Mouse (Mus musculus): Measurements from ENCODE around the gene Rhof. TPM values are rescaled to one million over a fixed set of nuclear protein-coding genes. Genes with fewer than 3 reads are reported as not detected.

Gene Rhof
- polyA plus RNA-seq, 1 experiment from 2014 or later, result 7.1 TPM

DNA sequence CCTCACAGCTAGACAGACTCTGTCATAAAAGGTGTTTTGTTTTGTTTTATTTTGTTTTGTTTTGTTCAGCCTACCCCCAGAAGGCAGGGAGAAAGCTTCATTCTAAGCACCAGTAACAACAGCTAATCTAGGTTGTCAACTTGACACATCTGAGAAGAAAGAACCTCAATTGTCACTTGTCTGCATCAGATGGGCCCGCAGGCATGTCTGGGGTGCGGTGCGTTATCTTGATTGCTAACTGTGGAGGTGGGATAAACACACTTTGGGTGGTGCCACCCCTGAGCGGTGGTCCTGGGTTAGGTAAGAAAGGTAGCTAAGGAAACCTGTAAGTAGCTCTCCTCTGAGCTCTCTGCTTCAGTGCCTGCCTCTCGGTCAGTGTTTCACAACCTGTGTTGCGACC is 5.5 kb downstream of the Rhof start:
- no peak overlapping the region for H3K9ac ChIP-seq (replicated peaks; ENCODE audit: low read length)
- no peaks in the 10 kb centered on the region for H3K27me3 ChIP-seq (ENCODE audit: control insufficient read depth, insufficient read depth, low read length)
- ATAC-seq (ENCODE audit: low FRiP score, low TSS enrichment) (no peak), DNase-seq (no peak)
- no peak overlapping the region for H3K4me3 ChIP-seq (replicated peaks; ENCODE audit: low read depth, low read length)
- peaks cover 5% of the 10 kb centered on the region for H3K4me1 ChIP-seq (ENCODE audit: control insufficient read depth, insufficient read depth, low read length)
- peaks cover 67% of the 10 kb centered on the region for H3K36me3 ChIP-seq (ENCODE audit: control insufficient read depth, insufficient read depth, low read length)
- no peak overlapping the region for H3K27ac ChIP-seq (replicated peaks; ENCODE audit: low read depth, low read length)
- 85% methylated on average over 6 of the region's 6 CpGs for WGBS
- H3K9me3 ChIP-seq (ENCODE audit: control insufficient read depth, low read length), result no peaks in the 10 kb centered on the region
- H3K4me2 ChIP-seq (ENCODE audit: low read length), result no peak overlapping the region

DNA sequence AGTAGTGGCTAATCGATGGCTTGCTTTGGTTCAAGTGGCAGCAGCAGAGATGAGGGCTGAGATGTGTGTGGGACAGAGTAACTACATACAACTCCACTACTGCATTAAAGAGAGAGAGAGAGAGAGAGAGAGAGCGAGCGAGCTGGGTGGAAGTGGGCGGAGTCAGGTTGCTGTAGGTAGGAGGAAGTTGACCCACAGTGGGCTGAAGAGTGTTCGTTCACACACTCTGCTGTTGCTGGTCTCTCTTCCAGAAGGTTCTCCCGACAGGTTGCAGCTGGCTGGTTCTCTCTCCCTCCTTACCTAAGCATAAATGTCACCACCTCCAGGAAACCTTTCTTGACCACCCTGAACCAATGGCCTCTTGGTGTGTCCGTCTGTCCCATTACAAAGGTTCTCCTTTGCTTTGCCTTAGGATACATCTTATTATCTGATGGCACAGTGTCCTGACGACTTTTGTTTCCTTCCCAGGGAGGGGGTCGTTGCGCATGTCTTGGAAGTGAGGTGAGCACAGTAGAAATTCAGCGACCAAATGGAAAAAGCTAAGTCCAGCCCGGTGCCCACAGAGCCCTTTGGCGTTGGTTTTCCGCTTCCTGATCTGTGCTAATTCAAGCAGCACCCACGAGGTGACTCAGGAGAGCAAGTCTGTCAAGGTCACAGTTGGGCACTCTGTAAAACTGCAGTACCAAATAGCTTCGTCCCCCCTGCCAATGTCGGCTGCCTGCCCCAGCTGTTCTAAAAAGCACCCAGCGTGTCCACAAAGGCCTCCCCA is 6.7 kb downstream of the Rhof start:
- 86% methylated on average over 18 of the region's 18 CpGs for WGBS
- no peak overlapping the region for H3K4me3 ChIP-seq (replicated peaks; ENCODE audit: low read depth, low read length)
- DNase-seq, result no peak
- H3K27me3 ChIP-seq (ENCODE audit: control insufficient read depth, insufficient read depth, low read length), result no peaks in the 10 kb centered on the region
- H3K27ac ChIP-seq (replicated peaks; ENCODE audit: low read depth, low read length), result no peak overlapping the region
- no peak for ATAC-seq (ENCODE audit: low FRiP score, low TSS enrichment)
- H3K9me3 ChIP-seq (ENCODE audit: control insufficient read depth, low read length), result no peaks in the 10 kb centered on the region
- no peak overlapping the region for H3K4me2 ChIP-seq (ENCODE audit: low read length)
- peaks cover 56% of the 10 kb centered on the region for H3K36me3 ChIP-seq (ENCODE audit: control insufficient read depth, insufficient read depth, low read length)
- no peak overlapping the region for H3K9ac ChIP-seq (replicated peaks; ENCODE audit: low read length)
- H3K4me1 ChIP-seq (ENCODE audit: control insufficient read depth, insufficient read depth, low read length), result 0 out of 2 replicates have a peak, but pooled peaks cover 2% of the 10 kb centered on the region

DNA sequence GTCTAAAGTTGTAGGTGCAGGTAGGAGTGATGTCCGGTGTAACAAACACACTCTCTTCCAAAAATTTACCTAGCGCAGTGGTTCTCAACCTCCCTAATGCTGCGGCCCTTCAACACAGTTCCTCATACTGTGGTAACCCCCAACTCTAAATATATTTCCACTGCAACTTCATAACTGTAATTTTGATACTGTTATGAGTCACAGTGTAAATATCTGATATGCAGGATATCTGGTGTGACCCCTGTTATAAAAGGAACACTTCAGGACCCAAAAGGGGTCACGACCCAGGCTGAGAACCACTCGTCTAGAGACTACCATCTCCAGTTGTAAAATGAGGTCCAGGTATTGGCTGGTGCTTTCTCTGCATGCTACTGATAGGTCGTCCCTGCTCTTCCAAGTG is 7.4 kb downstream of the Rhof start:
- Histone ChIP-seq H3K27me3 (ENCODE audit: control insufficient read depth, insufficient read depth, low read length) (no peaks in the 10 kb centered on the region), H3K4me2 (ENCODE audit: low read length) (no peak overlapping the region), H3K36me3 (ENCODE audit: control insufficient read depth, insufficient read depth, low read length) (peaks cover 48% of the 10 kb centered on the region), H3K4me1 (ENCODE audit: control insufficient read depth, insufficient read depth, low read length) (0 out of 2 replicates have a peak, but pooled peaks cover 3% of the 10 kb centered on the region), H3K27ac (replicated peaks; ENCODE audit: low read depth, low read length) (no peak overlapping the region), H3K9ac (replicated peaks; ENCODE audit: low read length) (no peak overlapping the region), H3K4me3 (replicated peaks; ENCODE audit: low read depth, low read length) (no peak overlapping the region), H3K9me3 (ENCODE audit: control insufficient read depth, low read length) (no peaks in the 10 kb centered on the region)
- WGBS, result 89% methylated on average over 6 of the region's 6 CpGs
- ATAC-seq (ENCODE audit: low FRiP score, low TSS enrichment), result no peak
- no peak for DNase-seq

DNA sequence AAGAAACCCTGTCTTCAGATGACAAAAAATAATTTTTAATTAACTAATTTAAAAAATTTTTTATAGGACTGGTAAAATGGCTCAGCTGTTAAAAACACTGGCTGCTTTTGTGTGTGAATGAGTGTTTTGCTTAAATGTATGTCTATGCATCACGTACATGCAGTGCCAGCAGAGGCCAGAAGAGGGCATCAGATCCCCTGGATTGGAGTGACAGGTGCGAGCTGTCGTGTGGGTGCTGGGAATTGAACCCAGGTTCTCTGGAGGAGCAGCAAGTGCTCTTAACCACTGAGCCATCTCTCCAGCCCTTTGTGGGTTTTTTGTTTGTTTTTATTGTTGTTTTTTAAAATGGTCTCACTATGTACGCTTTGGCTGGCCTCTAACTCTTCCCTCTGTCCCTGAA is 10.3 kb downstream of the Rhof start:
- DNase-seq (no peak), ATAC-seq (ENCODE audit: low FRiP score, low TSS enrichment) (no peak)
- Histone ChIP-seq H3K9me3 (ENCODE audit: control insufficient read depth, low read length) (no peaks in the 10 kb centered on the region), H3K4me2 (ENCODE audit: low read length) (no peak overlapping the region), H3K27ac (replicated peaks; ENCODE audit: low read depth, low read length) (no peak overlapping the region), H3K4me1 (ENCODE audit: control insufficient read depth, insufficient read depth, low read length) (0 out of 2 replicates have a peak, but pooled peaks cover 3% of the 10 kb centered on the region), H3K36me3 (ENCODE audit: control insufficient read depth, insufficient read depth, low read length) (peaks cover 28% of the 10 kb centered on the region), H3K9ac (replicated peaks; ENCODE audit: low read length) (no peak overlapping the region), H3K27me3 (ENCODE audit: control insufficient read depth, insufficient read depth, low read length) (no peaks in the 10 kb centered on the region), H3K4me3 (replicated peaks; ENCODE audit: low read depth, low read length) (no peak overlapping the region)
- 86% methylated on average over 4 of the region's 4 CpGs for WGBS

- H3K27me3 ChIP-seq (ENCODE audit: control insufficient read depth, insufficient read depth, low read length), result no peaks in the 10 kb centered on the region
- 59% methylated on average over 7 of the region's 7 CpGs for WGBS
- no peaks in the 10 kb centered on the region for H3K9me3 ChIP-seq (ENCODE audit: control insufficient read depth, low read length)
- no peak overlapping the region for H3K4me2 ChIP-seq (ENCODE audit: low read length)
- H3K9ac ChIP-seq (replicated peaks; ENCODE audit: low read length), result no peak overlapping the region
- H3K4me3 ChIP-seq (replicated peaks; ENCODE audit: low read depth, low read length), result no peak overlapping the region
- 0 out of 2 replicates have a peak, but pooled peaks cover 3% of the 10 kb centered on the region for H3K4me1 ChIP-seq (ENCODE audit: control insufficient read depth, insufficient read depth, low read length)
- ATAC-seq (ENCODE audit: low FRiP score, low TSS enrichment) (no peak), DNase-seq (no peak)
- H3K27ac ChIP-seq (replicated peaks; ENCODE audit: low read depth, low read length), result no peak overlapping the region
- peaks cover 14% of the 10 kb centered on the region for H3K36me3 ChIP-seq (ENCODE audit: control insufficient read depth, insufficient read depth, low read length)
Measured at GRCm38 (mm10) chr5:123120624-123121215, 11.8 kb downstream of the Rhof start.

DNA sequence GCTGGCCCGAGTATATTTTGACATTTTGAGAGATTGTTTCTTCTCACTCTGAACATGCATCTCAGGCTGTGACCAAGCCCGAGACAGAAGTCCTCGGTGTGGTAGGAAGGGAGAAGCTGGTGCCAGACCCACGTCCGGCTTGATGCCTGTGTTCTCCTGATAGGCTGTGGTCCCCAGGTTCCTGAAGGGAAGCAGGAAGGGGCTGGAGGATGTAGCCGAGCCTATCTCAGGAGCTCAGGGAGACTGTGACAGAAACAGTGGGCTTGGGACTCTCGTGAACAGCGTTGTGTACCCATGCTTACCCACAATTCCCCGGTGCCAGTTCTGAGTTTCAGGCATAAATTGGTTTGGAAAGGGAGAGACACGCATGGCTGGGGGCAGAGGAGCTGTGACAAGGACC is 13.7 kb downstream of the Rhof start:
- peaks cover 7% of the 10 kb centered on the region; the same call in 1 of the 2 replicates for H3K36me3 ChIP-seq (ENCODE audit: control insufficient read depth, insufficient read depth, low read length)
- H3K4me3 ChIP-seq (replicated peaks; ENCODE audit: low read depth, low read length), result no peak overlapping the region
- H3K4me1 ChIP-seq (ENCODE audit: control insufficient read depth, insufficient read depth, low read length), result 0 out of 2 replicates have a peak, but pooled peaks cover 3% of the 10 kb centered on the region
- H3K27me3 ChIP-seq (ENCODE audit: control insufficient read depth, insufficient read depth, low read length), result no peaks in the 10 kb centered on the region
- DNase-seq (no peak), ATAC-seq (ENCODE audit: low FRiP score, low TSS enrichment) (no peak)
- H3K9me3 ChIP-seq (ENCODE audit: control insufficient read depth, low read length), result no peaks in the 10 kb centered on the region
- H3K27ac ChIP-seq (replicated peaks; ENCODE audit: low read depth, low read length), result no peak overlapping the region
- no peak overlapping the region for H3K9ac ChIP-seq (replicated peaks; ENCODE audit: low read length)
- 80% methylated on average over 10 of the region's 10 CpGs for WGBS
- no peak overlapping the region for H3K4me2 ChIP-seq (ENCODE audit: low read length)

- Histone ChIP-seq H3K27ac (replicated peaks; ENCODE audit: low read depth, low read length) (no peak overlapping the region), H3K4me2 (ENCODE audit: low read length) (no peak overlapping the region), H3K4me1 (ENCODE audit: control insufficient read depth, insufficient read depth, low read length) (0 out of 2 replicates have a peak, but pooled peaks cover 3% of the 10 kb centered on the region), H3K4me3 (replicated peaks; ENCODE audit: low read depth, low read length) (no peak overlapping the region), H3K9me3 (ENCODE audit: control insufficient read depth, low read length) (no peaks in the 10 kb centered on the region), H3K27me3 (ENCODE audit: control insufficient read depth, insufficient read depth, low read length) (no peaks in the 10 kb centered on the region), H3K36me3 (ENCODE audit: control insufficient read depth, insufficient read depth, low read length) (no peaks in the 10 kb centered on the region), H3K9ac (replicated peaks; ENCODE audit: low read length) (no peak overlapping the region)
- WGBS, result 78% methylated on average over 8 of the region's 8 CpGs
- ATAC-seq (ENCODE audit: low FRiP score, low TSS enrichment) (no peak), DNase-seq (no peak)
Measured at GRCm38 (mm10) chr5:123117773-123118172, 14.7 kb downstream of the Rhof start.

DNA sequence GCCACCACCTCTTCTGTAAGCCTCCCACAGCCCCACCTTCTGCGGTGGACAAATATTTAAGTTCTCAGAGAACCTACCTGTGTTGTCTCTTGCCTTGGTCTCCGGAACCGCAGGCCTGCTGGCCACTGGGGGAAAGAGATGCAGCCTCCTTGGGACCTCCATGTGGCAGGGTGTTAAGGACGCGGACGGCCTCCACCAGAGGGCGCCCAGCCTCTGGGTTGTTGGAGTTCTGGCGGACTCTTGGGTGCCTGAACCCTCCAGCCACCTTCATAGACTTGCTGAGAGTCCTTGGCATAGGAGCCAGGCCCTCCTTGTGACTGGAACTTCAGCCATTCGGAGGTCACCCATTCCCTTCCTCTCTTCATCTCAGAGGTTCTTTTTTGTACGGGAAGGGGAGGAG is 15.2 kb downstream of the Rhof start:
- Histone ChIP-seq H3K9ac (replicated peaks; ENCODE audit: low read length) (no peak overlapping the region), H3K4me3 (replicated peaks; ENCODE audit: low read depth, low read length) (no peak overlapping the region), H3K4me2 (ENCODE audit: low read length) (no peak overlapping the region), H3K27ac (replicated peaks; ENCODE audit: low read depth, low read length) (no peak overlapping the region), H3K27me3 (ENCODE audit: control insufficient read depth, insufficient read depth, low read length) (no peaks in the 10 kb centered on the region), H3K36me3 (ENCODE audit: control insufficient read depth, insufficient read depth, low read length) (no peaks in the 10 kb centered on the region), H3K4me1 (ENCODE audit: control insufficient read depth, insufficient read depth, low read length) (0 out of 2 replicates have a peak, but pooled peaks cover 3% of the 10 kb centered on the region), H3K9me3 (ENCODE audit: control insufficient read depth, low read length) (no peaks in the 10 kb centered on the region)
- ATAC-seq (ENCODE audit: low FRiP score, low TSS enrichment), result no peak
- WGBS, result 12% methylated on average over 10 of the region's 10 CpGs
- peak; percentile 85 for DNase-seq

DNA sequence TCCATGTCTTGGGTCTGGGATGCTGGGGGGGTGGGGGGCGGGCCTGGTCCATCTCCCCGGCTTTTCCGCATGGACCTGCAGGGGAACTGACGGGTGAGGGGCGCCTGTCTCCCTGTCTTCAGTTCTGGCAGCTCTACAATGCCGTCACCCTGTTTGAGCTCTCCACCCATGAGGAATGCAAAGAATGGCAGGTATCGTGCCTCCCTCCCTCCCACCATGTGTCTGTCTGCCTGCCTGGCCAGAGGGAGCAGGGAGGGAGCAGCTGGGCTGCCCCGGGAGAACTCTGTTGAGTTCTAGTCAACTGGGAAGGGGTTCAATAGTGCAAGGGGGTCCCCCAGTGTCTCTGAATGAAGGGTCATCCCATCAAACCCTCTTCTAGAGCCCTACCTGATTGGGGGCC is 16.4 kb downstream of the Rhof start:
- Histone ChIP-seq H3K4me3 (replicated peaks; ENCODE audit: low read depth, low read length) (no peak overlapping the region), H3K9me3 (ENCODE audit: control insufficient read depth, low read length) (no peaks in the 10 kb centered on the region), H3K4me2 (ENCODE audit: low read length) (no peak overlapping the region), H3K27me3 (ENCODE audit: control insufficient read depth, insufficient read depth, low read length) (no peaks in the 10 kb centered on the region), H3K9ac (replicated peaks; ENCODE audit: low read length) (no peak overlapping the region), H3K4me1 (ENCODE audit: control insufficient read depth, insufficient read depth, low read length) (0 out of 2 replicates have a peak, but pooled peaks cover 3% of the 10 kb centered on the region), H3K27ac (replicated peaks; ENCODE audit: low read depth, low read length) (no peak overlapping the region), H3K36me3 (ENCODE audit: control insufficient read depth, insufficient read depth, low read length) (no peaks in the 10 kb centered on the region)
- WGBS, result 75% methylated on average over 8 of the region's 8 CpGs
- ATAC-seq (ENCODE audit: low FRiP score, low TSS enrichment) (no peak), DNase-seq (no peak)

Measured in midbrain, embryonic 14.5 days (tissue).